Mouse (Mus musculus) skeletal muscle tissue, adult 2 months (tissue): Measurements from ENCODE around the gene Gm17617.
"Not testable (repeated sequence)": the region's sequence is repeated elsewhere in the genome, so short reads cannot be mapped to it uniquely, and the experiment has no call there.

Experiments used
- DNase-seq: peaks from one replicate; pipeline ENCODE4 v3.0.0-alpha.2; 2012; ENCODE audit warnings: low read depth, low spot score

The Gm17617 gene

DNA sequence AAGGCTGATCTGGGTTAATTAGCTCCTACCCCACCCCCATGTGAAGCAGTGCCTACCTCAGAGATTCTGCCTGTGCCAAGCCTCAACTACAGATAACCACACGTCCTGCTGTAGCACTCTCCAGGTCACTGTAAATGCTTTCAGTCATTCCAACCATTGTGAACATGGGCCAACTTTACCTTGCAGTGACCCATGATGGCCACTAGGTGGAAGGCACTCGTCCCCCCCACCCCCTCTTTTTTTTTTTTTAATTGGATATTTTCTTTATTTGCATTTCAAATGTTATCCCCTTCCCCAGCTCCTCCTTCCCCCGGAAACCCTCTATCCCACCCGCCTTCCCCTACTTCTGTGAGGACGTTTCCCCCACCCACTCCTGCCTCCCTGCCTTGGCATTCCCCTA is 2.0 kb upstream of the Gm17617 start:
- DNase-seq, result no peak

DNA sequence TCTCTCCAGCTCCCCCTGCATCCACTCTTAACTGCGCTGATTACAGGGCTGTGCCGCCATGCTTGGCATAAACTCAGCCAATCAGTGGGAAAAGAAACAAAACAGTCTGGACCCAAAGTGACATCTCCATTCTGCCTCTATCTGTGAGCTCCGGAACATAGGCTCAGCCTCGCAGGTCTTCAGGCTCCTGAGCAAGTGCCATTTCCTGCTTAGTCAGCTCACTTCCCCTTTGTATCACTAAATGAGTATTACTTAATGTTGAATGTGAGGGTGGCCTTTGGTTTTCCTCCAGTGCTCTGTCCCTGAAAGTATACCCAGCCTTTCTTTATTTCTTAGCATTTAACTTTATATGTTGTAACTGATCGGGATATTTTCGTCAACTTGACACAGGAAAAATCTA is 8.4 kb downstream of the Gm17617 start:
- no peak for DNase-seq

DNA sequence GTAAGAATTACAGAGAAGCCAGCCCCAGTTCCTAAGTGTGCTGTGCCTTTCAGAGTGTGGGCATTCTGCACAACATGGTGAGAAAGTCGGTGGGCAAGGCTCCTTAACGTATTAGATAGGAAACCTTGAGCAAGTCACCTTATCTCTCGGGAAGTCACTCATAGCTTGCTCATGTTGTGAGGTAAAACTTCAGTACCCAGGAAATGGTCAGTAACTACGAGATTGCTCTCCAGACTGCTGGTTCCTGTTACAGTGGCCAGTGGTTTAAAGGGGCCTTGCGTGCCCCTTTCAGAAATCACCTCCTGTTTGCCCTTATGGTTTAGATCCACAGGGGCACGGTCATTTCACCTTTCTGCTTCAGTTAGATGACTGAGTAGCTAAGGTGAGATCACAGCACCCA is 19.0 kb downstream of the Gm17617 start:
- no peak for DNase-seq

DNA sequence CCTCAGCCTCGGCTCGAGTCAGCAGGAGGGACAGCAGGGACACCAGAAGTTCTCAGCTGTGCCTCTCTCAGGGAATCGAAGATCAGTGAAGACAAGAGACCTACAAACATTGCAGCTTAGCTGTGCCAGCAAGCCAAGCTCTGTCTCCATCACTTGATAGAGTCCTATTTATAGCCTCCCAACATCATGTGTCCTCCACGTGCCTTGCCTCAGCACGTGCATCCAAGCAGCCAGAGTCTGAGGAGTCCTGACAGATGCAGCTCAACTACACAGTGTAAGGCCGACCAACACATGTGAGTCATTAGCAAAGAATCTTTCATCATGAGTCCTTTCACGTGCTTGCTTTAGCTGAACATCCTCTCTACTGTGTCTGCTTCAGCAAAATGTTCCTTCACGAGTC is 25.7 kb downstream of the Gm17617 start:
- DNase-seq, result peak; percentile 43

DNA sequence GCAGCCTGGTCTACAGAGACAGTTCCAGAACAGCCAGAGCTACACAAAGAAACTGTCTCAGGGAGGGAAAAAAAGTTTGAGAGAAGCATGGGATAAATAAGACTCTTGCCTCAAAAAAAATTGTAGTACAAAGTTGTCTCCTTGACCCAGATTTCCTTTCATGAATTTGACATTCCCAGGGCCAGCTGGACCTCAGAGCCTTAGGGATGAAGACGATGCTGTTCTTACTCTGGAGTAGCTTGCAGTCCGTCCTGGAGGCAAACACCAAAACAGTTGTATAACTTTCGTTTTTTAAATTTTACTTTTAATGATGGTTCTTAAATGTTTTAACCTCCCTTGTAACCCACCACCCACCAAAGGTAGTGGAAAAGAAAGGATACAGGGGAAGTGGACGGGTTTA is 26.2 kb downstream of the Gm17617 start:
- no peak for DNase-seq

DNA sequence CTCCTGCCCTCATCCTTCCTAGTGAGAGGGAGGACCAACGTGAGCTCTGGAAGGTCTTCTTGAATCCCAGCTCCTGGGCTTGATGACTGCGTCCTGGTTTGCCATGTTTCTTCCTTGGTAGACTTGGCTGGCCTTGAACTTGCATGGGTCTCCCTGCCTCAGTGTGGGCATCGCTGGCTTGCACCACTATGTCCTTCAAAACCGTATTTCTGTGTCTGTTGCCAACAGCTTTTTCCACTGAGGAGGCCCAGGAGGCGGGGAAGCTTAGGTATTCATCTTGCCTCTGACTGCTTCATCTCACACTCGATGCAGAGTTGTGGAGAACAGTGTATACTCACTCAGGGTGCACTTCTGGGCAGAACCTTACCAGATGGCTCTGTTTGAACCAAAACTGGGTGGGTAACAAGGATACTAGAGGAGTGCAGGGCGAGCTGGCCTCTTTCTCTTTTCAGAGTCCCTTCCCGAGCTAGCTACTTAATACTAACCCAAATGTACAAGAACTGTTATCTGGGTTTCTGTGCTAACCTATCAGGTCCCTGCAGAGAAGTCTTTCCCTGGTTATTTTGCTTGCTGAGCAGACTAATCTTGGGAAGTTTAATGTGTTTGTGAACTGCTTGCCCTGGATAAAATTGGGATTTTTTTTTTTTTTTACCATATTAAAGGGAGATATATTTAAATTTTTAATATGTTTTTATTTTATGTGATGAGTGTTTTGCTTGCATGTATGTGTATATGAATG is 27.2 kb downstream of the Gm17617 start:
- no peak for DNase-seq

DNA sequence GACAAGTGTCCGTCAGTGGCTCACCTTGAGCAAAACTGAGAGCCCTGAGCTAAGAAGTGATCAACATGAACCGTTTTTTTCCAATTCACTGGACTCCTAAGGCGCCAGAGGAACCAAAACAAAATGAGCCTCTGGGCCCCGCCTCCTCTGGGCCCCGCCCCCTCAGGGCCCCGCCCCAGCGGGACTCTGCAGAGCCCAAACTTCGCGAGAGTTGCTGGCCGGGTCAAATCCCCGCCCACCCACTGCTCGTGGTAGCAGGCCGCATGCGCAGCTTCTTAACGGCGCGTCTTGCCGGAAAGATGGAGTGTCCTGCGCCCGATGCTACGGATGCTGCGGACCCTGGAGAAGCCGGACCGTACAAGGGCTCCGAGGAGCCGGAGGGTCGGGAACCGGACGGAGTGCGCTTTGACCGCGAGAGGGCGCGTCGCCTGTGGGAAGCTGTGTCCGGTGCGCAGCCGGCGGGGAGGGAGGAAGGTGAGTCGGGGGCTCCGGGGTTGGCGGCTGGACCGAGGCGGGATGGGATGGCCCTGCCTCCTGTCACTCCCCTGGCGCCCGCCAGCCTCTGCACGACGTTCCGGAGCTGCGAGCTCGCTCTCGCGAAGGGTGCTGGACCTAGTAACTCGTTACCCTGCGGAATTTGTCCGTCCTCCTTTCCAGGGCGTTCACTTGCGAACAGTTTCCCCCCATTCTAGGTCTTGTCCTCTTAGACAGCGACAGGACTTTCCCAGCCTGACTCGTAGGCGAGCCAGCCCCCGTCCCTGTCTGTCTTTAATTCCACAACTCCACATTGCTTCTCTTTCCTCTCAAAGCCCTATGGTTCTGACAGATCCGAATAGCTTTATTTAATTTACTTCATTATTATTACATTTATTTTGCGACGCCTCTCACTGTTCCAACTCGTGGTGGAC is 28.0 kb downstream of the Gm17617 start, which contains the start of gene Zfp346:
Gene Zfp346, plus strand, starts transcription at position 267 of the 908 bp plus-strand sequence.
- peak; percentile 96 for DNase-seq

DNA sequence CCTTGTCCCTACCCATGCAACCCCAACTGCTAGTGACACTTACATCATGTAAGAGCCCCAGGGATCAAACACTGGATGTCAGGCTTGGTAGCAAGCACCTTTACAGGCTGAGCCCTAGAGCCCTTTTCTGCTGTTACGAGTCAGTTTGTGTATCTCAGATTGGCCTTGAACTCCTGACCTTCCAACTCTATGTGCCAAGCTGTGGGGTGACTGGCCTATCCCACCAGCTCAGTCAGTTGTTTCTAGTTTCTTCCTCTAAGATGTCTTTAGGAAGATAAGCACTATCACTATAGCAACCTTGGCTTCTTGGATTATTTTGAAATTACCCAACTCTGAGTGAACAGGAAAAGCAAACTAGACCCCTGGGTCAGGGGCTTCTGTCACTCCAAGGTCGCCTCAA is 30.0 kb downstream of the Gm17617 start:
- no peak for DNase-seq

DNA sequence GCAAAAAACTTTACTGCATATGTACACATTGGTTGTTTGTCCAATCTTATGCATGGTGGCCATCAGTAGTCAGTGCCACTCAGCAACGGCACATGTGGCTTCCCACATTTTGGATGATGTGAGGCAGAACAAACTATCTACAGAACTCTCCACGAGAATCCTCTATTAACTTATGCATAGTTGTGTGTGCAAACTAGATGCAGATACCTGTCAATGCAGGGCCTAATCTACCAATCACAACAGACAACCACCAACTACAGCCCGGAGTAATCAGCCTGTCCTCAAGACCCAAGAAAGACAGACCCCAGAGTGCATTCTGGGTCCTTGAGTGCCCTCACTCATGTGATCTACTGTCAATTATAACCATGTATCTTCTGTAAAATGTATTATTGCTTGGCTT is 31.0 kb downstream of the Gm17617 start:
- DNase-seq, result no peak

DNA sequence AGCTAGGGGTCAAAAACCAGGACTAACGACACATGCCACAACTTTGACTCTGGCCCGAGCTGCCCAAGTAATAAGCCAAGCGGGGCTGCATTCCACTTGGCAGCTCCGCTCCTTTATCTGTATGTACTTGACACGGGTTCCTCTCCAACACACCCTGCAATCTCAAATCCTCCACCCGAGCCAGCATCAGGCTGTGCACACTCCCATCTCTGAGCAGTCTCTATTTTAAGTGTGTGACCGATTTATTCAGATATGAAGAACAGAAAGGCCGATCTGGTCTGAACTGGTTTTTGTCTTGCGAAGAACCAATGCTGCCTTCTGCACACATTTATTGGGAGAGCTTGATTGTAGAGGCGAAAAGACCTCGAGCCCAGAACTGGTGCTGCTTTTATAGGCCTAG is 31.7 kb downstream of the Gm17617 start:
- DNase-seq, result no peak

DNA sequence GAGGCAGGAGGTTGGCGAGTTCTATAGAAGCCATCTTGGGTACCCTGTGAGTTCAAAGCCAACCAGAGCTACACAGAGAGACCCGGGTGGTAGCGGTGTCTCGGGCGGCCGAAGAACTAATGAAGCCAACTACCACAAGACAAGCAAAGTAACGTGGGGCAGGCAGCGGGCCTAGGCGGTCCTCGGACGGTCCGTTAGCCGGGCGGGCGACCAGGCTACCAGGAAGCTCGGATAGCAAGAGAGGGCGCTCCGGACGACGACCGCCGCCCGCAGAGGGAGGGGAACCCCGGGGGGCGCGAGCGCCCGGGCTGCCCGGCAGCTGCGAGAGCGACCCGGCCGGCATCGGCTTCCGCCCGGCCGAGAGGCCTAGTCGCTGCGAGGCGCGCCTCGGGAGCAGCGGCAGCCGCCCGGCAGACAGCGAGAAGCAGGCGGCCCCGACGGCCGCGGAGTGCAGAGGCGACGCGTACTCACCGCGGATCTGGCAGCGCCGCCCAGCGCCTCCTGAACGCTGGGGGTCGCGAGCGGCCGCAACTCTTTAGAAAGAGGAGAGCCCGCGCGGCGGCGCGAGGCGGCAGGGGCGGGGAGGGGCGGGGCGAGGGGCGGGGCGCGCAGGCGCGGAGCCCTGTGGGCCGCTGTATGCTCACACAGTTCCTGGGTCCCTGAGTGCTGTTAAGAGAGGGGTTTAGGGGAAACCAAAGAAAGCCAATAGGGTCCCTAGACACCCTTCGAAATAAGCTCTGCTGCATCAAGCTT is 33.4 kb downstream of the Gm17617 start, which contains the start of gene Uimc1:
Gene Uimc1, minus strand, starts transcription at position 575 of the 753 bp plus-strand sequence.
- DNase-seq, result peak; percentile 71

DNA sequence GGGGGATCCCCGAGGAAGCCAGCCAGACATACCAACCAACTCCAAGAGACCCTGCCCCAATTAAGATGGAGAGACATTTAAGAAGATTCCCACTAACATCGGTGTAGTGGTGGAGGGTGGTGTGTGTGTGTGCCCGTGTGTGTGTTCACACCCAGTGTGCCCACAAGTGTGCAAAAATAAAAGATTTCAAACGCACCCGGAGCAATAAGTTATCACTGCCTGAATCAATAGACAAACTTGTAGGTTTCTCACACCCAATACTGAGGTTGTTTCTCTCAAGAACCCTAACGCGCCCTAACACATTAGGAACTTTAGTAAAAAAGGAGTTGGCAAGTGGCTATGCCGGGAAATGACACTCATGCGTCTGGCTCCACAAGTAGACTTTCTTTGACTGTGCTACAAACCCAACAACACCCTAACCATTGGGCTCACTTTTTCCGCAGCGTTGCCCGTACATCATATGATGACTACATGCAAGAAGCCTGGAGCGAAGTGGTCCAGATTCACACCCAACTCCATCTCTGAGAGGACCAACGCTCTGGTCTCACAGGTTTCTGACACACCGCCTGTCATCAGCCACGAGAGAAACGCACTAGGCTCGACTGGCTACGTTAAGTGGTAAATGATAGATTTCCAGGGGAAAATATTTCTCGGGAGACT is 34.2 kb downstream of the Gm17617 start:
- DNase-seq, result no peak

DNA sequence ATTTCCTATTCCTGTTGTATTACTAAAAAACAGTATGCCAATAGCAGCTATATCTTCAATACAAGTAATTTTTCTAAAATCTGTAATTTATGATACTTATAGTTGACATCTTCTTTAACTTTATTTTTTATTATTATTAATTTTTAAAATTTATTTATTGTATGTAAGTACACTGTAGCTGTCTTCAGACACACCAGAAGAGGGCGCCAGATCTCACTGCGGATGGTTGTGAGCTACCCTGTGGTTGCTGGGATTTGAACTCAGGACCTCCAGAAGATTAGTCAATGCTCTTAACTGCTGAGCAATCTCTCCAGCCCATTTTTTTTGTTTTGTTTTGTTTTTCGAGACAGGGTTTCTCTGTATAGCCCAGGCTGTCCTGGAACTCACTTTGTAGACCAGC is 35.5 kb downstream of the Gm17617 start:
- not testable (repeated sequence) for DNase-seq

DNA sequence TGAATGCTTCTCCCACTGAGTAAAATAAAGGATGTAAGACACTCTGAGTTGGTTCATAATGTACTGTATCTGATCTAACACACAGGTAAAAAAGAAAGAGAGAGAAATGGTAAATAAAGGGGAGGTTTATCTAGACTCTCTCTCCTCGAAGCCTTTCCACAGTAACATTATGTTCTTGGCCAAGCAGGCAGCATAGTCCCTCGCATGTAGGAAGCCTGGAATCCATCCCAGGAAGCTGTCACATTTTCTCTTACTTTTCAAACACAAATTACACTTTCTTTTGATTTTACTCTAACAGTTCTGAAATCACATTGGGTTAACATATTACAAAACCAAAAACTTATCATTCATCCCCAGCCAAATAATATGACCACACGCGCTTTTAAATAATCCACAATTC is 40.8 kb downstream of the Gm17617 start:
- DNase-seq, result no peak
